ENCODE assay signal across 17 mouse cellular contexts in genomic region chr1:177428338-177428737, GRCm38 (mm10). TPM values are rescaled to one million over a fixed set of nuclear protein-coding genes. Genes with fewer than 3 reads are reported as not detected.
A peak's percentile ranks its signal among the peaks of the same experiment; 100 is the strongest.
DNase-seq lines count a peak whose midpoint lies in the region; ATAC-seq and TF ChIP-seq lines count a peak whose summit lies in the region.
"Had no signal": no experiment of that assay in that cellular context is flagged by ENCODE, and none has a peak within 500 bp of the region (broad histone marks: within the 10 kb centered on the region; RNA-seq: fewer than 3 reads in every experiment).

No protein-coding gene starts in this region.

- peak; percentile 72 for DNase-seq in midbrain, embryonic 11.5 days (ENCODE audit: low spot score, missing footprints)
- no peak for DNase-seq in midbrain, postnatal 0 days (ENCODE audit: low spot score)
- DNase-seq in CD4-positive helper T cell, adult 2 months (ENCODE audit: low read depth, low spot score): peak; percentile 6
- DNase-seq in CH12.LX (ENCODE audit: extremely low read depth): peak; percentile 59
- no peak for DNase-seq in natural killer cell, adult 2 months (ENCODE audit: low spot score in 2 of 2)
- DNase-seq: adrenal gland, postnatal 14 days; heart, adult 11 months; right cerebral cortex, postnatal 14 days; thymus, postnatal 25 days had no signal

- H3K4me1 ChIP-seq in midbrain, embryonic 11.5 days (ENCODE audit: control insufficient read depth, insufficient read depth, low read length): no peaks in the 10 kb centered on the region
- no peaks in the 10 kb centered on the region for H3K4me1 ChIP-seq in midbrain, postnatal 0 days (ENCODE audit: insufficient read depth, low read length)
- peaks cover 3 to 20% of the 10 kb centered on the region in 2 experiments for H3K4me1 ChIP-seq in CH12.LX (ENCODE audit: control insufficient read depth in 1 of 2, insufficient read depth in 2 of 2)
- H3K4me1 ChIP-seq: limb, embryonic 10.5 days; lung, embryonic 15.5 days; midbrain, embryonic 13.5 days had no signal

- dilution Hi-C loops in CH12.LX (cut with MboI; ENCODE audit: extremely low pct_ligation_motif_present, extremely low pct_unique_long_range_greater_than_20kb, low sequenced_read_pairs): no loop called here

- ATAC-seq in midbrain, embryonic 11.5 days (ENCODE audit: low FRiP score): no peak
- no peak for ATAC-seq in midbrain, postnatal 0 days (ENCODE audit: low FRiP score)
- ATAC-seq in inflammation-experienced regulatory T-cells, adult 6 months: peak; percentile 38
- ATAC-seq in cerebellum, adult (ENCODE audit: insufficient number of reproducible peaks, low FRiP score, low TSS enrichment): no peak
- ATAC-seq: forebrain, embryonic 13.5 days; midbrain, embryonic 13.5 days had no signal

- H3K36me3 ChIP-seq in midbrain, embryonic 11.5 days (ENCODE audit: control insufficient read depth, insufficient read depth, low read length): no peaks in the 10 kb centered on the region
- no peaks in the 10 kb centered on the region for H3K36me3 ChIP-seq in midbrain, postnatal 0 days (ENCODE audit: insufficient read depth, low read length)
- no peaks in the 10 kb centered on the region for H3K36me3 ChIP-seq in CH12.LX (replicated peaks in 1 of 2; ENCODE audit: control insufficient read depth in 1 of 2, insufficient read depth in 1 of 2, low read length in 1 of 2)
- H3K36me3 ChIP-seq: limb, embryonic 10.5 days; lung, embryonic 15.5 days; midbrain, embryonic 13.5 days had no signal

- no peaks in the 10 kb centered on the region for H3K9me3 ChIP-seq in midbrain, embryonic 11.5 days (ENCODE audit: control insufficient read depth, low read length)
- no peaks in the 10 kb centered on the region for H3K9me3 ChIP-seq in midbrain, postnatal 0 days (ENCODE audit: low read length)
- no peaks in the 10 kb centered on the region for H3K9me3 ChIP-seq in CH12.LX (replicated peaks; ENCODE audit: low read length)
- H3K9me3 ChIP-seq: forebrain, embryonic 13.5 days; limb, embryonic 10.5 days; lung, embryonic 15.5 days; midbrain, embryonic 13.5 days had no signal

- H3K27me3 ChIP-seq in midbrain, embryonic 11.5 days (ENCODE audit: control insufficient read depth, insufficient read depth, low read length): no peaks in the 10 kb centered on the region
- H3K27me3 ChIP-seq in midbrain, postnatal 0 days (ENCODE audit: insufficient read depth, low read length): no peaks in the 10 kb centered on the region
- peaks cover 7% of the 10 kb centered on the region for H3K27me3 ChIP-seq in CH12.LX (replicated peaks)
- H3K27me3 ChIP-seq: forebrain, embryonic 13.5 days; lung, embryonic 15.5 days; midbrain, embryonic 13.5 days had no signal

- H3K27ac ChIP-seq in midbrain, embryonic 11.5 days (ENCODE audit: low read depth, low read length): no peak overlapping the region
- no peak overlapping the region for H3K27ac ChIP-seq in midbrain, postnatal 0 days (ENCODE audit: low read depth, low read length)
- H3K27ac ChIP-seq in CH12.LX (ENCODE audit: insufficient read depth, low read depth): no peak overlapping the region
- H3K27ac ChIP-seq: forebrain, embryonic 13.5 days; limb, embryonic 10.5 days; lung, embryonic 15.5 days; midbrain, embryonic 13.5 days had no signal

- H3K9ac ChIP-seq in midbrain, embryonic 11.5 days (ENCODE audit: low read length): no peak overlapping the region
- no peak overlapping the region for H3K9ac ChIP-seq in midbrain, postnatal 0 days (replicated peaks; ENCODE audit: low read length, poor library complexity, severe bottlenecking)
- H3K9ac ChIP-seq in CH12.LX (ENCODE audit: insufficient read depth, low read depth): 0 out of 2 replicates have a peak overlapping the region, but pooled peaks have one; percentile 23
- H3K9ac ChIP-seq: forebrain, embryonic 13.5 days; lung, embryonic 15.5 days; midbrain, embryonic 13.5 days had no signal

- TF ChIP-seq EP300 in CH12.LX (IDR thresholded peaks at IDR 0.05; ENCODE audit: low read length): no peak

- no peaks in the 10 kb centered on the region for H3K79me2 ChIP-seq in CH12.LX (replicated peaks; ENCODE audit: control insufficient read depth, extremely low read depth, insufficient read depth, poor library complexity, severe bottlenecking)

- in situ Hi-C loops in CH12.LX (cut with MboI; ENCODE audit: low pct_ligation_motif_present, low pct_unique_long_range_greater_than_20kb, low sequenced_read_pairs): no loop called here

- no peak overlapping the region for H3K4me3 ChIP-seq in midbrain, embryonic 11.5 days (ENCODE audit: low read depth, low read length)
- no peak overlapping the region for H3K4me3 ChIP-seq in midbrain, postnatal 0 days (ENCODE audit: low read depth, low read length)
- peak overlapping the region in 2 of 3 experiments; percentile 1 to 33 for H3K4me3 ChIP-seq in CH12.LX (replicated peaks in 1 of 3; ENCODE audit: low read depth in 2 of 3, low read length in 2 of 3, poor library complexity in 1 of 3)
- H3K4me3 ChIP-seq: forebrain, embryonic 13.5 days; limb, embryonic 10.5 days; lung, embryonic 15.5 days; midbrain, embryonic 13.5 days; myocyte had no signal

- TF ChIP-seq CTCF in midbrain, postnatal 0 days (IDR thresholded peaks at IDR 0.05): no peak
- no peak for TF ChIP-seq CTCF in CH12.LX (conservative IDR thresholded peaks at IDR 0.05 in 1 of 2, IDR thresholded peaks at IDR 0.05 in 1 of 2; ENCODE audit: low read depth in 2 of 2, low read length in 2 of 2)

- TF ChIP-seq RAD21 in CH12.LX (IDR thresholded peaks at IDR 0.05; ENCODE audit: low read depth, low read length): no peak

- no peak overlapping the region for H3K4me2 ChIP-seq in midbrain, embryonic 11.5 days
- H3K4me2 ChIP-seq in midbrain, postnatal 0 days (ENCODE audit: low read depth, low read length, poor library complexity, severe bottlenecking): no peak overlapping the region
- peak overlapping the region; percentile 88 for H3K4me2 ChIP-seq in CH12.LX (ENCODE audit: insufficient read depth, low read depth, poor library complexity, severe bottlenecking)
- H3K4me2 ChIP-seq: forebrain, embryonic 13.5 days; liver, embryonic 11.5 days; lung, embryonic 15.5 days; midbrain, embryonic 13.5 days had no signal

- 89% methylated on average over 14 of the region's 14 CpGs for WGBS in midbrain, embryonic 11.5 days
- 78% methylated on average over 14 of the region's 14 CpGs for WGBS in midbrain, postnatal 0 days

- no peak for TF ChIP-seq POLR2A in CH12.LX (IDR thresholded peaks at IDR 0.05; ENCODE audit: low read depth, low read length)

TF ChIP-seq in CH12.LX, 34 proteins besides CTCF, POLR2A, EP300 and RAD21:
- TF ChIP-seq BHLHE40 (IDR thresholded peaks at IDR 0.05; ENCODE audit: low read depth, low read length) (peak; percentile 93), ZMIZ1 (IDR thresholded peaks at IDR 0.05; ENCODE audit: low read depth, low read length) (no peak)

RNA-seq across cellular contexts. Expression of gene Zbtb18, which starts 13.8 kb away (rescaled TPM):
- 10.2 and 10.7 TPM in 2 replicates for polyA plus RNA-seq in midbrain, embryonic 11.5 days (2014; fragmentation: Nextera tagmentation; extraction: Ambion mirVana)
- 24.7 and 56.7 TPM in 2 replicates for total RNA-seq in midbrain, postnatal 0 days (2014; rRNA removed)
- polyA plus RNA-seq in midbrain, postnatal 0 days (2015; fragmentation: Nextera tagmentation; extraction: Ambion mirVana): 3.5 and 3.6 TPM in 2 replicates
- total RNA-seq in CH12.LX (2012; rRNA removed): 3.9 and 8.4 TPM in 2 replicates
- total RNA-seq in CH12.LX (2014; rRNA removed): 10.0 and 10.5 TPM in 2 replicates
- 13.5 and 16.9 TPM in 2 replicates for polyA plus RNA-seq in CH12.LX (2012; ENCODE audit: insufficient read length, low read depth)
- polyA plus RNA-seq in inflammation-experienced regulatory T-cells, adult 6 months (2017; shearing (Covaris generic)): 1 to 10 TPM in 2 of 3 experiments, under 1 TPM in 1; 0.63 to 3.9 (median 2.1) TPM

Comparison
In these comparisons a context has a peak if more than half of its experiments do, and no peak if none do; other contexts are left out.
1. DNase-seq: peak in midbrain, embryonic 11.5 days (single experiment), CD4-positive helper T cell, adult 2 months (single experiment) and CH12.LX (single experiment); none in midbrain, postnatal 0 days (single experiment) and natural killer cell, adult 2 months (0 of 2).
2. H3K4me3 ChIP-seq: peak in CH12.LX (2 of 3); none in midbrain, embryonic 11.5 days (single experiment) and midbrain, postnatal 0 days (single experiment).